Mouse (Mus musculus): ENCODE measurements around the gene Rph3al. TPM values are rescaled to one million over a fixed set of nuclear protein-coding genes. Genes with fewer than 3 reads are reported as not detected.
A peak's percentile ranks its signal among the peaks of the same experiment; 100 is the strongest.

The Rph3al gene
- polyA plus RNA-seq, 1 experiment from 2014 or later: 12.7 TPM

GRCm38 (mm10) chr11:75922741-75923140 lies 15.5 kb downstream of the Rph3al start:
- Histone ChIP-seq H3K4me1 (peaks cover 22% of the 10 kb centered on the region), H3K4me2 (no peak overlapping the region), H3K9ac (no peak overlapping the region), H3K36me3 (no peaks in the 10 kb centered on the region), H3K4me3 (replicated peaks) (no peak overlapping the region), H3K27me3 (replicated peaks) (no peaks in the 10 kb centered on the region), H3K9me3 (no peaks in the 10 kb centered on the region), H3K27ac (no peak overlapping the region)
- no peak for ATAC-seq (ENCODE audit: insufficient read depth, low FRiP score, low read depth)
- 82% methylated on average over 4 of the region's 4 CpGs for WGBS

GRCm38 (mm10) chr11:75919139-75919538 lies 19.1 kb downstream of the Rph3al start:
- Histone ChIP-seq H3K27me3 (replicated peaks) (no peaks in the 10 kb centered on the region), H3K9ac (no peak overlapping the region), H3K36me3 (no peaks in the 10 kb centered on the region), H3K4me2 (no peak overlapping the region), H3K4me1 (0 out of 2 replicates have a peak, but pooled peaks cover 3% of the 10 kb centered on the region), H3K9me3 (no peaks in the 10 kb centered on the region), H3K4me3 (replicated peaks) (no peak overlapping the region), H3K27ac (no peak overlapping the region)
- ATAC-seq (ENCODE audit: insufficient read depth, low FRiP score, low read depth): no peak
- WGBS: 65% methylated on average over 6 of the region's 6 CpGs

- no peaks in the 10 kb centered on the region for H3K9me3 ChIP-seq
- no peak overlapping the region for H3K27ac ChIP-seq
These were observed 20.9 kb downstream of the Rph3al start for GRCm38 (mm10) chr11:75917340-75917739.

GRCm38 (mm10) chr11:75913953-75914352 lies 24.3 kb downstream of the Rph3al start:
- no peak overlapping the region for H3K9ac ChIP-seq
- no peaks in the 10 kb centered on the region for H3K27me3 ChIP-seq (replicated peaks)
- no peak overlapping the region for H3K27ac ChIP-seq
- H3K4me2 ChIP-seq: no peak overlapping the region
- H3K4me1 ChIP-seq: no peaks in the 10 kb centered on the region
- no peaks in the 10 kb centered on the region for H3K36me3 ChIP-seq
- no peaks in the 10 kb centered on the region for H3K9me3 ChIP-seq
- WGBS: 57% methylated on average over 3 of the region's 3 CpGs
- ATAC-seq (ENCODE audit: insufficient read depth, low FRiP score, low read depth): no peak
- H3K4me3 ChIP-seq (replicated peaks): no peak overlapping the region

More at GRCm38 (mm10) chr11:75917340-75917739, 20.9 kb downstream of the Rph3al start:
- Histone ChIP-seq H3K36me3 (no peaks in the 10 kb centered on the region), H3K4me2 (no peak overlapping the region), H3K4me3 (replicated peaks) (no peak overlapping the region), H3K9ac (no peak overlapping the region), H3K27me3 (replicated peaks) (no peaks in the 10 kb centered on the region), H3K4me1 (no peaks in the 10 kb centered on the region)
- 71% methylated on average over 3 of the region's 3 CpGs for WGBS
- no peak for ATAC-seq (ENCODE audit: insufficient read depth, low FRiP score, low read depth)

GRCm38 (mm10) chr11:75912944-75913657 lies 25.1 kb downstream of the Rph3al start:
- Histone ChIP-seq H3K27me3 (replicated peaks) (no peaks in the 10 kb centered on the region), H3K4me3 (replicated peaks) (no peak overlapping the region), H3K9me3 (no peaks in the 10 kb centered on the region), H3K4me2 (no peak overlapping the region), H3K9ac (no peak overlapping the region), H3K27ac (peak overlapping the region; percentile 14; the same call in 1 of the 2 replicates), H3K36me3 (no peaks in the 10 kb centered on the region), H3K4me1 (no peaks in the 10 kb centered on the region)
- ATAC-seq (ENCODE audit: insufficient read depth, low FRiP score, low read depth): no peak
- 44% methylated on average over 10 of the region's 10 CpGs for WGBS

- Histone ChIP-seq H3K27me3 (replicated peaks) (no peaks in the 10 kb centered on the region), H3K4me1 (0 out of 2 replicates have a peak, but pooled peaks cover 4% of the 10 kb centered on the region), H3K36me3 (no peaks in the 10 kb centered on the region), H3K9ac (no peak overlapping the region), H3K4me2 (no peak overlapping the region), H3K4me3 (replicated peaks) (no peak overlapping the region), H3K9me3 (no peaks in the 10 kb centered on the region), H3K27ac (no peak overlapping the region)
- WGBS: 96% methylated on average over 1 of the region's 1 CpGs
- no peak for ATAC-seq (ENCODE audit: insufficient read depth, low FRiP score, low read depth)
These were observed 26.3 kb downstream of the Rph3al start for GRCm38 (mm10) chr11:75911962-75912361.

GRCm38 (mm10) chr11:75909702-75910429 lies 28.4 kb downstream of the Rph3al start:
- 76% methylated on average over 9 of the region's 9 CpGs for WGBS
- Histone ChIP-seq H3K27ac (no peak overlapping the region), H3K4me2 (no peak overlapping the region), H3K4me3 (replicated peaks) (no peak overlapping the region), H3K9me3 (no peaks in the 10 kb centered on the region), H3K9ac (no peak overlapping the region), H3K36me3 (no peaks in the 10 kb centered on the region), H3K27me3 (replicated peaks) (no peaks in the 10 kb centered on the region), H3K4me1 (peaks cover 17% of the 10 kb centered on the region)
- ATAC-seq (ENCODE audit: insufficient read depth, low FRiP score, low read depth): no peak

- WGBS: 69% methylated on average over 4 of the region's 4 CpGs
- no peaks in the 10 kb centered on the region for H3K27me3 ChIP-seq (replicated peaks)
These were observed 30.8 kb downstream of the Rph3al start for GRCm38 (mm10) chr11:75907406-75907805.

GRCm38 (mm10) chr11:75906556-75906955 lies 31.7 kb downstream of the Rph3al start:
- no peaks in the 10 kb centered on the region for H3K36me3 ChIP-seq
- 52% methylated on average over 12 of the region's 12 CpGs for WGBS
- H3K27ac ChIP-seq: no peak overlapping the region
- no peaks in the 10 kb centered on the region for H3K27me3 ChIP-seq (replicated peaks)
- no peaks in the 10 kb centered on the region for H3K9me3 ChIP-seq
- no peak overlapping the region for H3K9ac ChIP-seq
- H3K4me3 ChIP-seq (replicated peaks): no peak overlapping the region
- no peak for ATAC-seq (ENCODE audit: insufficient read depth, low FRiP score, low read depth)
- H3K4me1 ChIP-seq: peaks cover 25% of the 10 kb centered on the region
- no peak overlapping the region for H3K4me2 ChIP-seq

More at GRCm38 (mm10) chr11:75907406-75907805, 30.8 kb downstream of the Rph3al start:
- no peak overlapping the region for H3K9ac ChIP-seq
- no peaks in the 10 kb centered on the region for H3K36me3 ChIP-seq
- H3K4me1 ChIP-seq: peaks cover 25% of the 10 kb centered on the region
- no peak for ATAC-seq (ENCODE audit: insufficient read depth, low FRiP score, low read depth)
- H3K4me2 ChIP-seq: no peak overlapping the region
- H3K9me3 ChIP-seq: no peaks in the 10 kb centered on the region
- H3K27ac ChIP-seq: no peak overlapping the region
- no peak overlapping the region for H3K4me3 ChIP-seq (replicated peaks)

GRCm38 (mm10) chr11:75904982-75905381 lies 33.2 kb downstream of the Rph3al start:
- H3K9me3 ChIP-seq: no peaks in the 10 kb centered on the region
- H3K36me3 ChIP-seq: no peaks in the 10 kb centered on the region
- H3K4me3 ChIP-seq (replicated peaks): no peak overlapping the region
- peak overlapping the region; percentile 73 for H3K27ac ChIP-seq
- ATAC-seq (ENCODE audit: insufficient read depth, low FRiP score, low read depth): peak; percentile 36; the same call in 1 of the 2 replicates
- 0 out of 2 replicates have a peak overlapping the region, but pooled peaks have one; percentile 0 for H3K4me2 ChIP-seq
- peaks cover 25% of the 10 kb centered on the region for H3K4me1 ChIP-seq
- H3K27me3 ChIP-seq (replicated peaks): no peaks in the 10 kb centered on the region
- no peak overlapping the region for H3K9ac ChIP-seq
- 35% methylated on average over 6 of the region's 6 CpGs for WGBS

- 19% methylated on average over 5 of the region's 5 CpGs for WGBS
- Histone ChIP-seq H3K4me3 (replicated peaks) (no peak overlapping the region), H3K4me2 (peak overlapping the region; percentile 0; the same call in 1 of the 2 replicates), H3K27ac (peak overlapping the region; percentile 73), H3K9ac (no peak overlapping the region), H3K27me3 (replicated peaks) (no peaks in the 10 kb centered on the region), H3K4me1 (peaks cover 25% of the 10 kb centered on the region), H3K9me3 (no peaks in the 10 kb centered on the region), H3K36me3 (no peaks in the 10 kb centered on the region)
- ATAC-seq (ENCODE audit: insufficient read depth, low FRiP score, low read depth): peak; percentile 69; the same call in 1 of the 2 replicates
These were observed 33.7 kb downstream of the Rph3al start for GRCm38 (mm10) chr11:75904501-75904900.

- 75% methylated on average over 3 of the region's 3 CpGs for WGBS
- Histone ChIP-seq H3K9me3 (no peaks in the 10 kb centered on the region), H3K36me3 (no peaks in the 10 kb centered on the region), H3K27ac (no peak overlapping the region), H3K27me3 (replicated peaks) (no peaks in the 10 kb centered on the region), H3K9ac (no peak overlapping the region), H3K4me2 (no peak overlapping the region), H3K4me1 (peaks cover 25% of the 10 kb centered on the region), H3K4me3 (replicated peaks) (no peak overlapping the region)
- no peak for ATAC-seq (ENCODE audit: insufficient read depth, low FRiP score, low read depth)
These were observed 34.7 kb downstream of the Rph3al start for GRCm38 (mm10) chr11:75903486-75903885.
